Mouse (Mus musculus) mouse trophoblast stem cell (cell line): ENCODE measurements around the gene Meig1.
"Not testable (repeated sequence)": the region's sequence is repeated elsewhere in the genome, so short reads cannot be mapped to it uniquely, and the experiment has no call there.

Experiments used
- in situ Hi-C, 2 experiments: fragments of 300-500 bp; cut with MseI, MboI; formaldehyde crosslinking; loops; 2 replicates in 1 of 2; 3 replicates in 1 of 2; pipeline ENCODE4 v1.15.1; 2025

Meig1 gene

DNA sequence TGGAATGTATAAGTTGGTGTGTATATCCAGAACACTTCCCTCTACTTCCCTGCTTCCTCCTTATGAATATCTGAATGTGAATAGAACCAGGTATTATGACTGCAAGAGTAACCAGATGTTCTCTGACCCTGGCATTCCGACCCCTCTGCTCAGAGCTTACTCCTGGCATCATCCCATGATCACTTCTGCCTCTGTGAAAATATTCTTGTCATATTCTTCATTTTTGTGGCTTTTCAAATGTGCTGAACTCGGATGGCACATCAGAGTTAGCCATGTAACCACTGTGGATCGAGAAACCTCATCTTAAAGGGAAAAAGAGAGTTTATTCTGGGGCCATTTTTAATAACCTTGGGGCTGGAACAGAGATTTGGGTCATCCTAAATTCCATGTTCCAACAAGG lies at the start of gene Meig1:
Gene Meig1, minus strand, starts transcription at position 101 of the 400 bp plus-strand sequence.
- in situ Hi-C loops = no loop called here

DNA sequence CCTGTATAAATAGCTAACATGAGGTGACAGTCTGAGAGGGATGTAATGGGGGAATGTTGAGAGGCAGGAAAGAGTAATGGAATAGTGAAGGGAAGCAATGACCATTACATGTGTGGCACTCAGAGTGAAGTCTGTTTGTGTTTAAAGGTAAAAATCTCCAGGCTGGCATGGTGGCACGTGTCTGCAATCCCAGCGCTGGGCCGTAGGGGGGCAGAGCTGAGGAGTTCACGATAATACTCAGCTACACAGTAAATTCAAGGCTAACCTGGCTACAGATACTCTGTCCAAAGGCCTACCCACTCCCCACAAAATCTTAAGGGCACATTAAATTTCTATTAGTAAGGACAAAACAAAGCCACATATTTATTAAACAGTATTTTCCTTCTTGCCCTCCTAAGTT lies 34.1 kb upstream of the Meig1 start:
- in situ Hi-C loops = no loop called here

- in situ Hi-C loops = no loop called here
Observed at GRCm38 (mm10) chr2:3453096-3453495, 30.6 kb upstream of the Meig1 start.

DNA sequence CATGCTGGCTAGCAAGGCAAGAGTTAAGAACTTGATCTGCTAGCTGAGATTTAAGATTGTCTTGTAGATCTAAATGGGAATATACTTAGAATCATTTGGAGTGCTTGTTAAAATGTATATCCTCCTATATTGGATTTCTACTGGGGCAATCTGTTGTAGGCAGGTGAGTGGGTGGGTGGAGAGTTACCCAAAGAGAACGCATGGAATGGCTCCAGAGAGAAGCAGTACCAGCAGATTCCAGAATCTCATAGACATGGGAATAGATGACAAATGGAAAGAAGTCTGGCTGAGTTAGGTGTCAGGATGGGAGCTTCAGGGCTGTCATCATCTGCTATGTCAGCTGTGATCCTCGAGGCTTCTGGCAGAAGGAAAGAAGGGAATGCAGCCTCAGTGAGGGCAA lies 27.0 kb upstream of the Meig1 start:
- in situ Hi-C loops = no loop called here

DNA sequence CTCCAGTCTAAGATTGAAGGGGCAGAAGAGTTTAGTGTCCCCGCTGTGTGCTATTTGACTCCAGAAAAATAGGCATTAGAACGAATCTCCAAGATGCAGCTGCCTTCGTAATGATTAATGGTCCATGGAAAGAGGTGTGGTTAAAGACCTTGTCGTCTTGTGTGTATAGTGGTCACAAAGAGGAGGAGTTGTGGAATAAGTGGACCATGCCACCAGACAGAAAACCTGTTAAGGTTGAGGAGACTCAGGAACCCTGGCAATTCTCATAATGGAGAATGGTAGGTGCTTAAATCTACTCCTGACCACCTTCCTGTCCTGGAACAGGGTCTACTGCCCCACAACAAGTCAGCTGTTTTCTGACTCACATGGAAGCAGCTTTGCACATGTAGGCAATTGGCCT lies 23.5 kb upstream of the Meig1 start:
- in situ Hi-C loops = no loop called here

- in situ Hi-C loops = no loop called here
Observed at GRCm38 (mm10) chr2:3444206-3444605, 21.8 kb upstream of the Meig1 start.

- in situ Hi-C loops = no loop called here
Observed at GRCm38 (mm10) chr2:3437956-3438355, 15.5 kb upstream of the Meig1 start.

- in situ Hi-C loops = no loop called here
Observed at GRCm38 (mm10) chr2:3435369-3436061, 13.1 kb upstream of the Meig1 start.

GRCm38 (mm10) chr2:3430956-3431355 lies 8.5 kb upstream of the Meig1 start:
- in situ Hi-C loops = no loop called here

DNA sequence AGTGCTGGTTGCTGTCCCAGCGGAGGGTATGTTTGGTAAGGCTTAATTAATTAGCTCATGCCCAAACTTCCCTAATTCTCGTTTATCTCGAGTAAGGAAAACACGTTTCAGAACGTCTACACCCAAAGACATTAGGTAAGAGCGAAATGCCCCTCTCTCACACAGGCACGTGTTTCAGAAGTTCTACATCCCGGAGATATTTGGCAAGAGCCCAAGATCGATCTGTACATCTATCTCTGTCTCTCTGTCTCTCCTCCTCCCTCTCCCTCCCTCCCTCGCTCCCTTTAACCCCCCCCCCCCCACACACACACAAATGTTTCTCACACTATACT lies 2.1 kb upstream of the Meig1 start:
- in situ Hi-C loops = no loop called here

DNA sequence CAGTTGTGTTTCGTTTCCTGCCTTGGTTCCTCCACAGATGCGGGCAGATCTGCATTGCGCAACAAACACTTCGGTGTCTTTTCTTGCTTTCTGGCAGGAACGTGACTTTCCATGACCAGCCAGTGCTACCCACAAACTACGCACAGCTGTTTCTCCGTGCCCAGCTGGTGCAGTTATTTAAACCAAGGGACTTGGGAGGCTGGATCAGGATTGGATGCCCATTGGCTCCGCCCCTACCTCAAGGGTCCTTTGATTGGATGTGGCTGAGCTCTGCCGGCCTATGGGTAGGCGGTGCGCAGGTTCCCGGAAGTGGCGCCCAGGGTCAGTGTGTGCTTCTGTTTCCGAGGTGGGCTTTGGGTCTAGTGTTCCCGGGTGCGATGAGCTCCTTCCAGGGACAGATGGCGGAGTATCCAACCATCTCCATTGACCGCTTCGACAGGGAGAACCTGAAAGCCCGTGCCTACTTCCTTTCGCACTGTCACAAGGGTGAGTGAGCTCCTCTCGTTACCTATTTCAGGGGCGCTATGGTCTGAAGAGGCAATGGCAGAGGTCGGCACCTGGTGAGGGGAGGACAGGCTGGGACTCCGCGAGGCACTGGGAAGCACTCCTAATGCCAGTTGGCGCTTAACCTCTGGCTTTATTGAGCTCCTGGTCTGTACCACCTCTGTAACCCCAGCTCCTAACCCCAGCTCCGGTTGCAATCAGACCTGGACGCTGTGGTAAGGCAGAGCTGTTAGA lies 1.6 kb upstream of the Meig1 start, which contains the start of gene Dclre1c:
Gene Dclre1c, plus strand, starts transcription at position 291 of the 738 bp plus-strand sequence.
- in situ Hi-C loops = no loop called here

DNA sequence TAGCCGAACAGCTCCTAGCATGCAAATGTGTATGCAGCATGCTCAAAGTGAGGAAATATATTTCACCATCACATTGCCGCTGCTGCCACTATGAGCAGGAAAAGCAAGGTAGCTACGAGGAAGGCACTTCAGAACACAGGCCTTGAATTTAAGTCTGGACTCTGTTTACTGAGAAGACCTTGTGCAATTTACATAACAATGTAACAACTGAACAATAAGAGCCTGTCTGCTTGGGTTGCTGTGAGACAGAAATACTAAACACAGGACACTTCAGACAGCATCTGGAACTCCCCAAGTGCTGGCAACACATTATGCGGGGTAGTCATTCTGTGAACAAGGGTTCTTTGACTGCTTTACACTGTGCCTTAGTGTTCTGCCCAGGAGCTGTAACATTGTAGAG lies 2.3 kb downstream of the Meig1 start:
- in situ Hi-C loops = no loop called here

- in situ Hi-C loops = no loop called here
Observed at GRCm38 (mm10) chr2:3418883-3419431, 3.5 kb downstream of the Meig1 start.

GRCm38 (mm10) chr2:3415676-3416075 lies 6.8 kb downstream of the Meig1 start:
- in situ Hi-C loops = no loop called here

DNA sequence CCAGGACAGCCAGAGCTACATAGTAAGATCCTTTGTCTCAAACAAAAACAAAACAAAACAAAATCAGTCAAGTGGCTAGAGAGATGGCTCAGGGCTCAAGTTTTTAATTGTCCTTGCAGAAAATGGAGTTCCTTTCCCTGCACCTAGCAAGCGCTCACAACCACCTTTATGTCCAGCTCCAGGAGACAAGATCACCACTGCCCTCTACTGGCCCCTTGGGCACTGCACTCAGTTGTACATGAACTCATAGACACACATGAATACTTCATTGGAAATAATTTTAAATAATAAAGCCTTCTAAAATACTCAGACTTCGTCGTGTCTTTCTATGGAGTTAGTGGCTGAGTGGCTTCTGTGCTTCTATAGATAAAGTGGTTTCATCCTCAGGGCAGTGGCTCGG lies 8.2 kb downstream of the Meig1 start:
- in situ Hi-C loops = loop anchor here (5.0 kb wide), 1 partner anchor 67 kb away; no protein-coding TSS in a partner anchor

DNA sequence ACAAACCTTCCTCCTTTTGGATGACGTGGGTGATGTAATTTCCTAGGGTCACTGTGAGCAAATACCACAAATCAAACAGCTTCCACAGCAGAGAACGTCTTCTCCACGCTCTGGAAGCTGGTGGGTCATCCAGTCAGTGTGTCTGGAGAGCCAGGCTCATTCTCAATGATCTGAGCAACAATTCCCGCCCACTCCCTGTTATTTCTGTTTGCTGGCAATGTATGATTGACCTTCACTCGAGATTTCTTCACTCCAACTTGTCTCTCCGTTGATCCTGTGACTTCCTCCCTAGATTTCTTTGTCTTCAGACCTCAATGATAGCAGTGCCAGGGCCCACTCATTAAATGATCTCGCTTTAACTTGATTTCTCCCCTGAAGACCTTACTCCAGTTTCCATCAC lies 14.7 kb downstream of the Meig1 start:
- in situ Hi-C loops = no loop called here

DNA sequence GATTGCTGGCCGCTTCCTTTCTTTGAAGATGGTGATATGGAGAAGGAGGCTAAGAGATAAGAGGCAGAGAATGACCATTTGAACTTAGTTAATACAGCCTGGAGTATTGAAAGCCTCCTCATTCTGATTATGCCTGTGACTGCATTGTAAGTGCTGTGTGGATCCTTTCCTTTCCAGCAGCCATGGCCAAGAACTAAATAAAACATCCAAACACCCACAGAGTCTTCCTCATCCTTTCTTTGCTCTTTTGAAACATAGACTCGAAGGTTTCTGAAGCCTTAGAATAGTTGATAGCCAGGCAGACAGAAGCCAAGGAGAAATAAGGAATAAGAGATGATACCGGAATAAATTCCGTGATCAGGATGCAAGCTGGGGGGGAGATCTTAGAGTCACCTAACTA lies 16.5 kb downstream of the Meig1 start:
- in situ Hi-C loops = no loop called here

GRCm38 (mm10) chr2:3397110-3397509 lies 25.3 kb downstream of the Meig1 start, which contains the start of gene Olah:
Olah (minus strand) TSS chr2:3397210.
- in situ Hi-C loops = not testable (repeated sequence)

- in situ Hi-C loops = no loop called here
Observed at GRCm38 (mm10) chr2:3391945-3392344, 30.5 kb downstream of the Meig1 start.

DNA sequence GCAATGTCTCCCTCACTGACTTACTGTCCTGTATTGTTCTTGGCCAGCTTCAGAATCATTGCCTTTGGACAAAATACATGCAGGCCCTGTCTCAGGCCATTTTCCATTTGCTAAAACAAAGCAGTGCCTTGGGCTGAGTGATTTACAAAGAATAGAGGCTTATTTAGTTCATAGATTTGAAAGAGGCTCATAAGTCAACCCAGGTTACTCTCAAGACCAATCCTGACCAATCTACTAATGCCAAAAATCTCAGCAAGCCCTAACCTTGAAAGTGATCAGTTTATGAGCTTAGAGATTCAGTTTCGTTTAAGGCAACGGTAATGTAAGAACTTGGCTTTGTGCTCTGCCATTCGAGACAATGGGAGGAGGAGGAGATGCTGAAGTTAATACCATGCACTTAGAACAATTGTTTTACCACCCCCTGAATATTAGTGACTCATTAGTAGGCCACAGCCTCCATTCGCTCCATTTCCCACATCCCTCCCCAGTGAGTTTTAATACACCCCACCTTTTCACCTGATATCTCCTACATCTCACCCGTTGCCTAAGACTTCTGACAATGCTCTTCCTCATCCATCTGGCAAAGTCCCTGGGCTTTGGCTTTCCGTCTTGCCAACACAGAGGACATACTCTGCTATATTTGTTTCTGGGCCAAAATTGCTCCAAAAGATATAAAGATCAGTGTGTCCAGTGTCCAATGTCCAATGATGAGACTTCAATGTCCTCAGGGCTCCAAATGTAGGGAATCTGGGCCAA lies 35.2 kb downstream of the Meig1 start:
- in situ Hi-C loops = no loop called here

DNA sequence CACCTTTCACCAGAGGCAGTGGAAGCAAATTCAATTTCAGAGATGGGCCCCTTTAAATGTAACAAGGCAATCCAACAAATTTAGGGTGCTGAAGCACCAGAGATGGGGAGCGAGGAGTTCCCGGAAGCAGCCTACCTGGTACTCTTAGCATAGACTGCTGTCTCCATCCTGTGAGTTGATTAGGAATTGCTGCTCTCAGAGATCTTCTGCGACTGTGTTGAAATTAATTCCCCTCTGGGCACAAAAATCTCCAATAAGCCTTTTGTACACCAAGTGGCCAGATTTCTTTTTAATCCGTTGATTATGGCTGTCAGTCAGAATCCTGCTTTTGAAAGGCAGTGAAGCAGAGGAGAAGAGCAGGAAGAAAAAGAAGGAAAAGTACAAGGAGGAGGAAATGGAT lies 57.3 kb downstream of the Meig1 start:
- in situ Hi-C loops = no loop called here

DNA sequence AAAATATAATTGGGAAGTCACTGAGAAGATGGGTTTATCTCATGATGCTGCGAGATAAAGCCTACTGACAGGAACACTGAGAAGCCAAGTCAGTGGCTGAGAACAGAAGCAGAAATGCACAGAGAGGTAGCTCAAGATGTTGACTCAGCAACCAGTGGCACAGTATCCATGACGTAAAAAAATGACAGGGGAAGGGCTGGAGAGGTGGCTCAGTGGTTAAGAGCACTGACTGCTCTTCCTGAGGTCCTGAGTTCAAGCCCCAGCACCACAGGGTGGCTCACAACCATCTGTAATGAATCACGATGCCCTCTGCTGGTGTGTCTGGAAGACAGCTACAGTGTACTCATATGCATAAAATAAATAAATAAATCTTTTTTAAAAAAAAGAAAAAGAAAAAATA lies 61.4 kb downstream of the Meig1 start:
- in situ Hi-C loops = no loop called here
